Mouse (Mus musculus) C2C12 (cell line): ENCODE results near the gene Pidd1. TPM values are rescaled to one million over a fixed set of nuclear protein-coding genes. Genes with fewer than 3 reads are reported as not detected.

Experiments
- H3K27me3 ChIP-seq: one replicate; pipeline ENCODE4 v1.6.1; 2011; ENCODE audit not compliant: control insufficient read depth, insufficient read depth, insufficient read length
- H3K36me3 ChIP-seq: one replicate; pipeline ENCODE4 v1.6.1; 2011; ENCODE audit not compliant: control insufficient read depth, insufficient read depth
- H3K4me3 ChIP-seq: one replicate; pipeline ENCODE4 v1.5.1; 2011; ENCODE audit warnings: mild to moderate bottlenecking, control low read depth; ENCODE audit not compliant: poor library complexity, insufficient read depth, severe bottlenecking
- H3K79me2 ChIP-seq: one replicate; pipeline ENCODE4 v1.6.1; 2011; ENCODE audit not compliant: control insufficient read depth, insufficient read depth
- H3K79me3 ChIP-seq: one replicate; pipeline ENCODE4 v1.6.1; 2011; ENCODE audit warnings: low read depth, control low read depth
- H3ac ChIP-seq: one replicate; pipeline ENCODE3; 2011; ENCODE audit warnings: low read depth; ENCODE audit not compliant: control insufficient read depth, insufficient read length
- CEBPB ChIP-seq: IDR thresholded peaks from one replicate; pipeline ENCODE4 v1.6.1; 2011; ENCODE audit warnings: low read depth, mild to moderate bottlenecking, control low read depth, moderate library complexity
- CTCF ChIP-seq: IDR thresholded peaks from one replicate; pipeline ENCODE4 v1.5.1; 2011; ENCODE audit not compliant: control insufficient read depth, insufficient read depth, insufficient read length
- FOSL1 ChIP-seq: IDR thresholded peaks from one replicate; pipeline ENCODE4 v1.8.0; 2011; ENCODE audit warnings: mild to moderate bottlenecking, low read length; ENCODE audit not compliant: poor library complexity, insufficient read depth, severe bottlenecking
- MAX ChIP-seq: IDR thresholded peaks from one replicate; pipeline ENCODE4 v1.6.1; 2011; ENCODE audit warnings: mild to moderate bottlenecking, control low read depth
- MYOD1 ChIP-seq: IDR thresholded peaks from one replicate; pipeline ENCODE4 v1.6.1; 2011; ENCODE audit warnings: low read depth; ENCODE audit not compliant: control insufficient read depth, insufficient read length
- MYOG ChIP-seq: IDR thresholded peaks from one replicate; pipeline ENCODE4 v1.6.1; 2011; ENCODE audit not compliant: control insufficient read depth, insufficient read length; ENCODE audit errors: extremely low read depth
- USF1 ChIP-seq: IDR thresholded peaks from one replicate; pipeline ENCODE4 v1.6.1; 2011; ENCODE audit warnings: low read depth, mild to moderate bottlenecking, control low read depth, moderate library complexity
- polyA plus RNA-seq: library from polyadenylated mRNA; unstranded; fragments of >200 nt; fragmentation: generic; extraction: Trizol; gene quantifications from one replicate; pipeline ENCODE4 v1.2.1, GENCODE M21; 2012; ENCODE audit warnings: missing spikeins

Gene Pidd1
- polyA plus RNA-seq, 1 experiment, result 9.5 TPM

DNA sequence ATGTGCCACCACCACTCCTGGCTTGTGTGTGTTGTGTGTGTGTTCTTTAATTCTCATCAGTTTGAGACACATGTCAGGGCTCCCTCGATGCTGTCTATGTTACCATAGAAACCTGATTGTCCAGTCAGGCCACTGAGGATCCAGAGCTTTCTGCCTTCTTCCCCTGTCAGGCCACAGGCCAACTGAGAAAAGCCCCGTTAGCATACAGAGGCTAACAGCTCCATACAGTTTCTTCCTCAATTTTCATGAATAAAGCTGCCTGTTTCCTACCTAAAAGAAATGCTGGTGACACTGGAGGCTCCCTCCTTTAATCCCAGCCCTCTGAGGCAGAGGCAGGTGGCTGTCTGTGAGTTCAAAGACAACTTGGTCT is 7.3 kb downstream of the Pidd1 start:
- Histone ChIP-seq H3K79me2 (peaks cover 37% of the 10 kb centered on the region), H3ac (no peak overlapping the region), H3K4me3 (peak overlapping the region; percentile 46), H3K27me3 (no peaks in the 10 kb centered on the region), H3K36me3 (peaks cover 36% of the 10 kb centered on the region), H3K79me3 (peaks cover 7% of the 10 kb centered on the region)
- TF ChIP-seq MYOG (no peak), MYOD1 (no peak), MAX (no peak), CEBPB (no peak), FOSL1 (no peak), CTCF (no peak), USF1 (no peak)

DNA sequence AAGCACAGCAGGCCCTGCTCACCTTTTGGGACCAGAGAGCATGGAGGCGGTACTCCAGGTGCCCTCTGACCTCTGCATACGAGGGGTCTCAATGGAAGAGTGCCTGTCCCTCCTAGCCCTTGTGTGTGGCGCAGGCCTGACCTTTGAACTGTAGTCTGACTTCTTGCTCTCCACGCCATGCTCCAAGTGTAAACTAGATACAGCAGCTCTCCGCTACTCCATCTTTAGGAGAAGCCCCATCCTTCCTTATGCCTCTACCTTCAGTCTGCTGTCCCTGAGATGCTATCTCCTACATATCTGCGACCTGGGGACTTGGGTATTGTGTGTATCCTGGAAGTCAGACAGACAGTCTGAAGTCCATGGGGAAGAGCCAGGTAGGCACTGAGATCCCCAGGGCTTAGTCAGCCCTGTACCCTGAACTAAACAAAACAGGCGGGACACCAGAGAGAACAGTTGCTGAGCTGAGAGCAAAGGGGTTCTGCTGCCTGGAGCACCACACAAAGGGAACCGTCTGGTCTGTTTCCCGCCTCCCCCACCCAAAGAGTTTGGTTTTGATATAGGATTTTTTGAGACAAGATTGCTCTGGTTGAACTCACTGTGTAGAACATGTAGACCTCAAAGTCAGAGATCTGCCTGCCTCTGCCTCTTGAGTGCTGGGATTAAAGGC is 7.8 kb downstream of the Pidd1 start:
- H3K27me3 ChIP-seq, result no peaks in the 10 kb centered on the region
- no peak overlapping the region for H3ac ChIP-seq
- peaks cover 7% of the 10 kb centered on the region for H3K79me3 ChIP-seq
- H3K79me2 ChIP-seq, result peaks cover 32% of the 10 kb centered on the region
- peaks cover 31% of the 10 kb centered on the region for H3K36me3 ChIP-seq
- TF ChIP-seq USF1, result no peak
- TF ChIP-seq MAX, result no peak
- TF ChIP-seq MYOG, result no peak
- no peak for TF ChIP-seq CEBPB
- TF ChIP-seq FOSL1, result no peak
- no peak for TF ChIP-seq MYOD1
- no peak for TF ChIP-seq CTCF
- H3K4me3 ChIP-seq, result peak overlapping the region; percentile 11

DNA sequence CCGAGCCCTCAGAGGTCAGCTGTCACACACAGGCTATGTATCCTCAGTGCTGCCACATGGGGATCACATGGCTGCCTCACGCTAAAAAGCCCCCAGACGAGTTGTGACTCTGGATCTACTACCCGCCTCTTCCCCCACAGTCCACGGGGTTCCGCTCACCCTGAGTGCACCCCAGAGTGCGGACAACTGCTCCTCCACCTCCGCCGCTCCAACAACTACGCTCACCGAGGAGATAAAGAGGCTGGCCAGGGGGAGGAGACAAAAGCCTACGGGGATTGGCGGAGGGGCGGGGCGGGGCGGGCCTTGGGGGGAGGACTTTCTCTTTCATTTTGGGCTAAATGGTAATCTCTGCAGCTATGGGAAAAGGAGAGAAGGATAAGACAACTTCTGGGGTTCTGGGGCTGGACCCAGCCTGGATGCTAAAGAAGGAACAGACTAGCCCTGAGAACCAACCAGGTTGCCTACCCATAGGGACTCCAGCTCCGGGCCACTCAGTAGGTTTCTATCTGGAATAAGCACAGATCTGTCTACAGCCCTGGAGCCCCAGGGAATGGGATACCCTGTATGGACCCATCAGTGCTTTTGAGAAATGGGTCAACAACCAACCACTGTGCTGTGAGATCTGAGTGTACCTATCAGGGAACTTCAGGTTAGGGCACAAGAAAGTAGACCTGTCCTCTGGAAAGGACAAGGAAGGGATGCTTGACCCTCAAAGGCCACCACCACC is 8.5 kb downstream of the Pidd1 start:
- Histone ChIP-seq H3K27me3 (no peaks in the 10 kb centered on the region), H3K4me3 (peak overlapping the region; percentile 11), H3ac (peak overlapping the region; percentile 43), H3K79me2 (peaks cover 28% of the 10 kb centered on the region), H3K79me3 (peaks cover 7% of the 10 kb centered on the region), H3K36me3 (peaks cover 27% of the 10 kb centered on the region)
- no peak for TF ChIP-seq CEBPB

DNA sequence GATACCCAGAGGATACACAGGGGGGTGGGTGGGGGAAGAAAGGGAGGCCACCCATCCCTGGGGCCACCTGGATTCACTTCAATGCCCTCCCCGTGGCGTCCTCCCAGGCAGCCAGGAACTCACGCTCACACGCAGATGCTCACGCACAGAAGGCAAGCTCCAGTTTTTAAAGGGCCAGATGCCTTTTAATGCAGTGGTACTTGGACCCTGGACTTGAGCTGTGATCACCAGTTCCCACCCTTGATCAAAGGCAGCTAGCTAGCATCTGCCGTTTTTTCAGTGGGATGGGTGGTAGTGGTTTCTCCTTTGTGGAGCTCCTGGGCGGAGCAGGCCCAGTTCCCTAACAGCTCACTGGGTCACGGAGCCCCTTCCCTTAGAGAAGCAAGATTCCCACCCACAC is 9.4 kb downstream of the Pidd1 start:
- Histone ChIP-seq H3K27me3 (no peaks in the 10 kb centered on the region), H3K79me3 (peaks cover 7% of the 10 kb centered on the region), H3ac (no peak overlapping the region), H3K36me3 (peaks cover 21% of the 10 kb centered on the region), H3K79me2 (peaks cover 28% of the 10 kb centered on the region), H3K4me3 (no peak overlapping the region)
- TF ChIP-seq MYOG (no peak), FOSL1 (no peak), MAX (no peak), CTCF (no peak), USF1 (no peak)

DNA sequence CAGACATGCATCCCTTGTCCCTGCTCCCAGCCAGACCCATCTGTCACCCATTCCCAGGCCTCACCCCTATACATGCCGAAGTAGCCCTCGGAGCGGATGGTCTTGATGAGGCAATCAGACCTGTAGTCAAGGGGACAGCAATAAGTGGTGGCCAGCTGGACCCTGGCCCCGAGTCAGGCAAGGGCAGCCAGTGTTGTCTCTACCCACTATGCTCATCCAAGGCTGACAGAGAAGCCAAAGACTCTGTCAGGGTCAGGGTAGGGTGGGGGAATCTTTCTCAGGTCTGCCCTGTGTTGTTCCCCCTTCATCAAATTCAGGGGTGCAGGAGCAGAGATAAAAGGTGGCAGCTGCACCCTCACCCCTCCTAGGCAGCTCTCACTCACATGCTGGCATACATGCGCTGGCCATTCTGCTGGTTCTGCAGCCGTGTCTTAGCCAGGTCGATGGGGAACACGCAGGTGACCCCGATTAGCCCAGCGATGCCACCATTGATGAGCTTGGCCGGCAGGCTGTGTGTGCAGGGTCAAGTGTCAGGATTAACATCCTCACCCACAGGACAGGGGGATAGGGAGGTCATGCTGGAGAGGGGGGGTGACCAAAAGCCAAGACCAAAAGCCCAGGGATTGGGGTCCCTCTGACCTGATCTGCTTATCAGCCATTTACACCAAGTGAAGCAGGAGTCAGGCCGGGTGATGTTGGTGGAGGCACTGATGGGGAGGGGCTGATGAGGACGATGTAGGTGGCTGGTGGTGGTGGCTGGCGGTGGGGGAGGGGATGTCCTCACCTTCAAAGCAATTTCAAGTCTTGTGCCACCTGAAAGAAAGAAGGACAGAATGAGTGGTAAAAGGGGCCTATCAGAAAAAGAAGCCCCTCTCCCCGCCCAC is 10.1 kb downstream of the Pidd1 start:
- Histone ChIP-seq H3K79me2 (peaks cover 28% of the 10 kb centered on the region), H3K36me3 (peaks cover 15% of the 10 kb centered on the region), H3K27me3 (no peaks in the 10 kb centered on the region), H3K79me3 (peaks cover 7% of the 10 kb centered on the region), H3K4me3 (no peak overlapping the region), H3ac (no peak overlapping the region)
- TF ChIP-seq MYOD1, result no peak
- no peak for TF ChIP-seq CEBPB
- no peak for TF ChIP-seq USF1
- TF ChIP-seq MAX, result no peak
- no peak for TF ChIP-seq CTCF
- TF ChIP-seq FOSL1, result no peak
- TF ChIP-seq MYOG, result no peak
